Mouse (Mus musculus) gastrocnemius, adult 8-10 months (tissue): ENCODE results near the gene Nr1h2. TPM values are rescaled to one million over a fixed set of nuclear protein-coding genes. Genes with fewer than 3 reads are reported as not detected.
A peak's percentile ranks its signal among the peaks of the same experiment; 100 is the strongest.

Experiments used
- DNase-seq, 2 experiments: peaks; one replicate each; pipeline ENCODE4 v3.0.0; 2022; ENCODE audit warnings: low spot score in 2 of 2
- total RNA-seq, 4 experiments: library from RNA; stranded (reverse); gene quantifications; 2 replicates each; pipeline ENCODE4 v1.2.4; 2022

Gene Nr1h2
- total RNA-seq, 4 experiments from 2014 or later, result 38.0 to 45.8 (median 40.1) TPM

GRCm38 (mm10) chr7:44585606-44586005, 31.9 kb upstream of the Nr1h2 start:
- DNase-seq, result no peak

- no peak for DNase-seq
Observed at GRCm38 (mm10) chr7:44584921-44585320, 31.2 kb upstream of the Nr1h2 start.

GRCm38 (mm10) chr7:44584265-44584804, 30.6 kb upstream of the Nr1h2 start:
- no peak for DNase-seq

GRCm38 (mm10) chr7:44583146-44583545, 29.4 kb upstream of the Nr1h2 start:
- no peak for DNase-seq

- DNase-seq, result no peak
Observed at GRCm38 (mm10) chr7:44582709-44583108, 29.0 kb upstream of the Nr1h2 start.

- DNase-seq, result no peak
Observed at GRCm38 (mm10) chr7:44581637-44582036, 27.9 kb upstream of the Nr1h2 start.

- DNase-seq, result no peak
Observed at GRCm38 (mm10) chr7:44576333-44576844, 22.6 kb upstream of the Nr1h2 start.

GRCm38 (mm10) chr7:44572956-44573484, 19.3 kb upstream of the Nr1h2 start:
- no peak for DNase-seq

GRCm38 (mm10) chr7:44572213-44572701, 18.5 kb upstream of the Nr1h2 start, which contains the start of gene Napsa:
Gene Napsa (plus strand): TSS chr7:44572380.
- no peak for DNase-seq

GRCm38 (mm10) chr7:44571811-44572210, 18.1 kb upstream of the Nr1h2 start:
- no peak for DNase-seq

- DNase-seq, result no peak
Observed at GRCm38 (mm10) chr7:44570989-44571388, 17.2 kb upstream of the Nr1h2 start.

- DNase-seq, result no peak
Observed at GRCm38 (mm10) chr7:44568803-44569202, 15.1 kb upstream of the Nr1h2 start.

GRCm38 (mm10) chr7:44565414-44565813, 11.7 kb upstream of the Nr1h2 start:
- DNase-seq, result no peak

- no peak for DNase-seq
Observed at GRCm38 (mm10) chr7:44564486-44564885, 10.7 kb upstream of the Nr1h2 start.

- DNase-seq, result no peak
Observed at GRCm38 (mm10) chr7:44563284-44563683, 9.5 kb upstream of the Nr1h2 start.

GRCm38 (mm10) chr7:44560435-44561400, 7.0 kb upstream of the Nr1h2 start:
- peak; percentile 40 to 54 for DNase-seq

- DNase-seq, result no peak
Observed at GRCm38 (mm10) chr7:44557629-44558028, 3.9 kb upstream of the Nr1h2 start.

GRCm38 (mm10) chr7:44553196-44553764, 471 bp downstream of the Nr1h2 start:
- peak; percentile 63 to 69 for DNase-seq

GRCm38 (mm10) chr7:44552141-44552908, 1.4 kb downstream of the Nr1h2 start:
- no peak for DNase-seq

GRCm38 (mm10) chr7:44551731-44552130, 2.0 kb downstream of the Nr1h2 start:
- DNase-seq, result no peak

GRCm38 (mm10) chr7:44551301-44551700, 2.5 kb downstream of the Nr1h2 start:
- DNase-seq, result no peak
